Mouse (Mus musculus) heart, embryonic 16.5 days (tissue): ENCODE measurements at regions not wholly inside any gene's neighbourhood (a gene's known extent, or its start where the extent isn't known, plus 50 kb on each side); places are given as distances from the start of the nearest gene placed in this dataset.
A peak's percentile ranks its signal among the peaks of the same experiment; 100 is the strongest.

Experiments used
- ATAC-seq: fragments of 200-750 bp; cut with Nextera tagmentation; replicated peaks from 2 replicates; pipeline ENCODE4 v1.8.0; 2017; ENCODE audit warnings: moderate number of reproducible peaks; ENCODE audit not compliant: insufficient read depth, low FRiP score; ENCODE audit errors: extremely low read depth
- H3K27ac ChIP-seq: fragments of 300-500 bp; sonication (generic); 2 replicates; pipeline ENCODE4 v1.5.1; 2014; ENCODE audit warnings: mild to moderate bottlenecking, low read length, control low read depth, moderate library complexity
- H3K27me3 ChIP-seq: fragments of 300-500 bp; sonication (generic); 2 replicates; pipeline ENCODE4 v1.6.1; 2014; ENCODE audit warnings: low read length, mixed read lengths; ENCODE audit not compliant: control insufficient read depth, insufficient read depth
- H3K36me3 ChIP-seq: fragments of 300-500 bp; sonication (generic); 2 replicates; pipeline ENCODE4 v1.6.1; 2014; ENCODE audit not compliant: control insufficient read depth, insufficient read depth
- H3K4me1 ChIP-seq: fragments of 300-500 bp; sonication (generic); 2 replicates; pipeline ENCODE4 v1.6.1; 2014; ENCODE audit warnings: low read length, mixed read lengths; ENCODE audit not compliant: control insufficient read depth, insufficient read depth
- H3K4me2 ChIP-seq: fragments of 300-500 bp; sonication (generic); 2 replicates; pipeline ENCODE4 v1.6.1; 2014; ENCODE audit warnings: low read depth, mild to moderate bottlenecking, control low read depth, low read length
- H3K4me3 ChIP-seq: fragments of 300-500 bp; sonication (generic); 2 replicates; pipeline ENCODE4 v1.5.1; 2014; ENCODE audit warnings: mild to moderate bottlenecking, control low read depth, low read length
- H3K9ac ChIP-seq: fragments of 300-500 bp; sonication (generic); 2 replicates; pipeline ENCODE4 v1.6.1; 2014; ENCODE audit warnings: low read length, control low read depth
- H3K9me3 ChIP-seq: fragments of 300-500 bp; sonication (generic); replicated peaks from 2 replicates; pipeline ENCODE4 v1.6.1; 2016; ENCODE audit warnings: low read length; ENCODE audit not compliant: control insufficient read depth
- WGBS: fragments of 180-500 bp; shearing (Covaris S2); extraction: QIAGEN DNeasy Blood & Tissue Kit; methylation state at CpG from one replicate; pipeline ENCODE4 v1.1.7; 2014; 5-methylcytosine and 5-hydroxymethylcytosine counted together

- no peak overlapping the region for H3K4me3 ChIP-seq
- no peaks in the 10 kb centered on the region for H3K36me3 ChIP-seq
- no peaks in the 10 kb centered on the region for H3K9me3 ChIP-seq
- WGBS: 61% methylated on average over 6 of the region's 6 CpGs
- no peak for ATAC-seq
- no peak overlapping the region for H3K27ac ChIP-seq
- H3K4me1 ChIP-seq: peaks cover 12% of the 10 kb centered on the region
- H3K4me2 ChIP-seq: no peak overlapping the region
- H3K27me3 ChIP-seq: no peaks in the 10 kb centered on the region
- no peak overlapping the region for H3K9ac ChIP-seq
Observed at GRCm38 (mm10) chr6:148514124-148514523, 69.9 kb upstream of the Tmtc1 start.

GRCm38 (mm10) chr6:148513134-148513533, 68.9 kb upstream of the Tmtc1 start:
- Histone ChIP-seq H3K9me3 (no peaks in the 10 kb centered on the region), H3K36me3 (no peaks in the 10 kb centered on the region), H3K4me1 (peaks cover 12% of the 10 kb centered on the region), H3K27me3 (no peaks in the 10 kb centered on the region), H3K27ac (peak overlapping the region; percentile 39; the same call in 1 of the 2 replicates), H3K4me2 (no peak overlapping the region), H3K4me3 (no peak overlapping the region), H3K9ac (no peak overlapping the region)
- ATAC-seq: peak; percentile 18; the same call in 1 of the 2 replicates
- WGBS: 25% methylated on average over 2 of the region's 2 CpGs

GRCm38 (mm10) chr6:148505325-148505724, 61.1 kb upstream of the Tmtc1 start:
- Histone ChIP-seq H3K4me1 (peaks cover 10% of the 10 kb centered on the region), H3K9ac (no peak overlapping the region), H3K4me2 (no peak overlapping the region), H3K36me3 (no peaks in the 10 kb centered on the region), H3K27ac (no peak overlapping the region), H3K27me3 (no peaks in the 10 kb centered on the region), H3K9me3 (no peaks in the 10 kb centered on the region), H3K4me3 (no peak overlapping the region)
- 84% methylated on average over 2 of the region's 2 CpGs for WGBS
- ATAC-seq: no peak

GRCm38 (mm10) chr6:148500251-148501179, 56.3 kb upstream of the Tmtc1 start:
- no peak overlapping the region for H3K4me3 ChIP-seq
- WGBS: 15% methylated on average over 9 of the region's 9 CpGs
- no peaks in the 10 kb centered on the region for H3K27me3 ChIP-seq
- H3K27ac ChIP-seq: peak overlapping the region; percentile 82
- no peak overlapping the region for H3K9ac ChIP-seq
- ATAC-seq: peak; percentile 81
- H3K4me2 ChIP-seq: peak overlapping the region; percentile 26; the same call in 1 of the 2 replicates
- H3K9me3 ChIP-seq: no peaks in the 10 kb centered on the region
- peaks cover 15% of the 10 kb centered on the region for H3K4me1 ChIP-seq
- no peaks in the 10 kb centered on the region for H3K36me3 ChIP-seq
